Mouse (Mus musculus): ENCODE measurements around the gene Med17. TPM values are rescaled to one million over a fixed set of nuclear protein-coding genes. Genes with fewer than 3 reads are reported as not detected.

Gene Med17
- polyA plus RNA-seq, 1 experiment, result 25.8 TPM

GRCm38 (mm10) chr9:15261980-15262379, 17.8 kb downstream of the Med17 start:
- Histone ChIP-seq H3K4me1 (ENCODE audit: control insufficient read depth, insufficient read depth, insufficient read length, low read length) (no peaks in the 10 kb centered on the region), H3K27ac (replicated peaks; ENCODE audit: low read depth, low read length) (no peak overlapping the region), H3K4me3 (ENCODE audit: insufficient read depth, low read depth, low read length) (no peak overlapping the region)

GRCm38 (mm10) chr9:15256214-15256613, 23.5 kb downstream of the Med17 start:
- Histone ChIP-seq H3K4me1 (ENCODE audit: control insufficient read depth, insufficient read depth, insufficient read length, low read length) (no peaks in the 10 kb centered on the region), H3K4me3 (ENCODE audit: insufficient read depth, low read depth, low read length) (no peak overlapping the region), H3K27ac (replicated peaks; ENCODE audit: low read depth, low read length) (no peak overlapping the region)

DNA sequence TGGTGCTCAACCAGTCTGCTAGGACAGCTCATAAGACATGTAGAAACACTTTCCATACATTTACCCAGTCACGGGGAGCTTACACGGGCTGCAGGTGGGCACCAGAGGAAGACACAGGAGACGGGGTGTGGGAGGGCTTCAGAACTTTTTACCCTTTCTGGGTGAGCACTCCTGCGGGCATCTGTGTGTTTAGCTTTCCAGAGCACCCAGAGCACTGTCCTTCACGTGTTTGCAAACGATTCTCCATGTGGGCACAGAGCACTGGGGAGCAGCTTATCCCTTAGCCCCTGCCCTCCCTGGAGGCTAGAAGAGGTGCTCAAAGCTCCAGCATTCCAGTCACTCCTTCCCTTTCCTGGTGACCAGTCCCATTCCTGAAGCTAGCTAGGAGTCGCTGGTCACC, 25.2 kb downstream of the Med17 start:
- Histone ChIP-seq H3K4me1 (ENCODE audit: control insufficient read depth, insufficient read depth, insufficient read length, low read length) (no peaks in the 10 kb centered on the region), H3K4me3 (ENCODE audit: insufficient read depth, low read depth, low read length) (no peak overlapping the region), H3K27ac (replicated peaks; ENCODE audit: low read depth, low read length) (no peak overlapping the region)

- no peak overlapping the region for H3K27ac ChIP-seq (replicated peaks; ENCODE audit: low read depth, low read length)
- H3K4me3 ChIP-seq (ENCODE audit: insufficient read depth, low read depth, low read length), result no peak overlapping the region
These were observed 27.5 kb downstream of the Med17 start for GRCm38 (mm10) chr9:15252196-15252595.

DNA sequence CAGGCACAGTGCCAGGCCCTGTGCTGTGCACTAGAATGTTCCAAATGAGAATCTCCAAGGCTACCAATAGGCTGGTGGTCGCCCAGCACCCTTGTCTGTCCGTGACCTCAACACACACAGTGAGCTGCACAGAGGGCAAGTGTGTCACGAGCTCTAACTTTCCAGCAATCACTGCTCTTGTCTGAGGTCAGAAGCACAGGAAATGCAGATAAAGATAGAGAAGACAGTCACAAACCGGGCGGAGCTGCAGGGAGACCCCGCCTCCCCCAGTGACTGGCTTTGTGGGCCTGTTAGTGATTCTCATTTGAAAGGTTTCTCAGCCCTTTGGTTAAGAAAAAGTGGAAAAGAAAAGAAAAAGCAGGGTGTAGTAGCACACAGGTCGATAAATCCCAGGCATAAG, 29.4 kb downstream of the Med17 start:
- no peak overlapping the region for H3K4me3 ChIP-seq (ENCODE audit: insufficient read depth, low read depth, low read length)
- no peak overlapping the region for H3K27ac ChIP-seq (replicated peaks; ENCODE audit: low read depth, low read length)
- H3K4me1 ChIP-seq (ENCODE audit: control insufficient read depth, insufficient read depth, insufficient read length, low read length), result no peaks in the 10 kb centered on the region

More at GRCm38 (mm10) chr9:15252196-15252595, 27.5 kb downstream of the Med17 start:
- no peaks in the 10 kb centered on the region for H3K4me1 ChIP-seq (ENCODE audit: control insufficient read depth, insufficient read depth, insufficient read length, low read length)

DNA sequence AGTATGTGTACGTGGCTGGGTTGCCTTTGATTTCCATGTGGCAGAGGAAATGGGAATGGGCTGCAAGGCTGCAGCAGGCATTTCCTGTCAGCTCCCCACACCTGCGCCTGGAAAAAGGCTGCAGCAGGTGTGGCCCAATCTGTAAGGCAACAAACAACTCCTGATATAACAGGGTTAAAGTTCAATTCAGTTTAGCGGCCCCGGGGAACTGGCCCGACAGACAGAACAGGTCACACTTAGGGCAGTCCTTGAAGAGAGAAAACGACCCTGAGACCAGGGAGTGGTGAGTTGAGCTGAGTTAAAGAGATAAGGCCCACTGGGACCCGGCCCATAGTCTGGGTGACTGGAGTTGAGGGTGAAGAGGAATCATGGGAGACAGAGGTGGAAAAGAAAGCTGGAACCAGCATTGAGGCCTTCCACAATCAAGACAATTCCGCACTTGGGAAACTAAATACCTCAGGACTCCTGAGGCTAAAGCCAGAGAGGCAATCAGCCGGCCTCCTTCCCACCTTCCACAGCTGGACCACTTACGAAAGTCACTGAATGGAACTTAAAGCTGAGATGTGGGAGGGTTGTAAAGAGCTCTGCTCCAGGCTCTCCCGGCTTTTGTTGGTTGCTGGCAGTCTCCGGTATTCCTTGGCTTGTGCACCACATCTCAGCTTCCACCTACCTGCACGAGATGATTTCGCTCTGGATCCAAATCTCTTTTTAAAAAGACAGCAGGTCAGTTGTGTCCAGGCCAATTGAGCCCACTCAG, 34.2 kb downstream of the Med17 start:
- no peaks in the 10 kb centered on the region for H3K4me1 ChIP-seq (ENCODE audit: control insufficient read depth, insufficient read depth, insufficient read length, low read length)
- no peak overlapping the region for H3K4me3 ChIP-seq (ENCODE audit: insufficient read depth, low read depth, low read length)
- no peak overlapping the region for H3K27ac ChIP-seq (replicated peaks; ENCODE audit: low read depth, low read length)

- H3K4me1 ChIP-seq (ENCODE audit: control insufficient read depth, insufficient read depth, insufficient read length, low read length), result no peaks in the 10 kb centered on the region
- H3K27ac ChIP-seq (replicated peaks; ENCODE audit: low read depth, low read length), result no peak overlapping the region
- no peak overlapping the region for H3K4me3 ChIP-seq (ENCODE audit: insufficient read depth, low read depth, low read length)
These were observed 37.6 kb downstream of the Med17 start for GRCm38 (mm10) chr9:15242130-15242529.

DNA sequence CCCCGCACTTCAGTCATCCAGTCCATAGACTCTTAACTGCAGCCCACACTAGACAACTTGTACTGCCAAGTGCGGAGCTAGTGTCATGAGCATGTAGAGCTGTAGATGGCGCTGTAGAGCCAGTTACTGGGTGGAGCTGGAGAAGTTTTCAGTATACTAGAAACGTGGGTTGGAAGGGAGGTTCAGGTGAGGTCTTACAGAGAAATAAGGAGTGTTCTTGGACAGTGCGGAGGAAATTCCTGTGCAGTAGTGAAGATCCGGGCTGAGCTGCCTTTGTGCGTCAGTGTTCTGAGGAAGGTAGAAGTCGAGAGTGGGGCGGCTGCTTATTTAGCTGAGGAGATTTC, 38.2 kb downstream of the Med17 start:
- Histone ChIP-seq H3K27ac (replicated peaks; ENCODE audit: low read depth, low read length) (no peak overlapping the region), H3K4me1 (ENCODE audit: control insufficient read depth, insufficient read depth, insufficient read length, low read length) (no peaks in the 10 kb centered on the region)

GRCm38 (mm10) chr9:15240863-15241595, 38.7 kb downstream of the Med17 start:
- H3K4me1 ChIP-seq (ENCODE audit: control insufficient read depth, insufficient read depth, insufficient read length, low read length), result no peaks in the 10 kb centered on the region
- H3K4me3 ChIP-seq (ENCODE audit: insufficient read depth, low read depth, low read length), result no peak overlapping the region
- H3K27ac ChIP-seq (replicated peaks; ENCODE audit: low read depth, low read length), result no peak overlapping the region

More for the DNA sequence above, 38.2 kb downstream of the Med17 start:
- H3K4me3 ChIP-seq (ENCODE audit: insufficient read depth, low read depth, low read length), result no peak overlapping the region

DNA sequence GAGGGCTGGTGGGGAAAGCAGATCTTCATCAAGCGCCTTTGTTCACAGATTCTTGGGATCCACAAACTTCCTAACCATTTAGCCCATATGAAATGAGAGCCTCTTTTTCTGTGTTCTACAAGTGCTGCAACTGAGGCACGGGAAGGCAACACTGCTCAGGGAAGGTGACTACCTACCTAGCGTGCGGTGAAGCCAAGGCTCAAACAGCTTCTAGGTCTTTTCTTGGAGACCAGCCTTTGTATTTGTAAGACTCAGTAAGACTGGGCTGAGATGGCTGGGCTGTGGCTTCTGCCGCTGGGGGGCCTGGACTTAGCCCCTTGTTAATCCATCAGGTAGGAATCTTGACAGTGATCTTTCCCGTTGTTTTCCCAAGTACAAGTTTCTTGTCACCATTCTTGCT, 39.7 kb downstream of the Med17 start:
- no peaks in the 10 kb centered on the region for H3K4me1 ChIP-seq (ENCODE audit: control insufficient read depth, insufficient read depth, insufficient read length, low read length)
- H3K27ac ChIP-seq (replicated peaks; ENCODE audit: low read depth, low read length), result no peak overlapping the region
- H3K4me3 ChIP-seq (ENCODE audit: insufficient read depth, low read depth, low read length), result no peak overlapping the region

DNA sequence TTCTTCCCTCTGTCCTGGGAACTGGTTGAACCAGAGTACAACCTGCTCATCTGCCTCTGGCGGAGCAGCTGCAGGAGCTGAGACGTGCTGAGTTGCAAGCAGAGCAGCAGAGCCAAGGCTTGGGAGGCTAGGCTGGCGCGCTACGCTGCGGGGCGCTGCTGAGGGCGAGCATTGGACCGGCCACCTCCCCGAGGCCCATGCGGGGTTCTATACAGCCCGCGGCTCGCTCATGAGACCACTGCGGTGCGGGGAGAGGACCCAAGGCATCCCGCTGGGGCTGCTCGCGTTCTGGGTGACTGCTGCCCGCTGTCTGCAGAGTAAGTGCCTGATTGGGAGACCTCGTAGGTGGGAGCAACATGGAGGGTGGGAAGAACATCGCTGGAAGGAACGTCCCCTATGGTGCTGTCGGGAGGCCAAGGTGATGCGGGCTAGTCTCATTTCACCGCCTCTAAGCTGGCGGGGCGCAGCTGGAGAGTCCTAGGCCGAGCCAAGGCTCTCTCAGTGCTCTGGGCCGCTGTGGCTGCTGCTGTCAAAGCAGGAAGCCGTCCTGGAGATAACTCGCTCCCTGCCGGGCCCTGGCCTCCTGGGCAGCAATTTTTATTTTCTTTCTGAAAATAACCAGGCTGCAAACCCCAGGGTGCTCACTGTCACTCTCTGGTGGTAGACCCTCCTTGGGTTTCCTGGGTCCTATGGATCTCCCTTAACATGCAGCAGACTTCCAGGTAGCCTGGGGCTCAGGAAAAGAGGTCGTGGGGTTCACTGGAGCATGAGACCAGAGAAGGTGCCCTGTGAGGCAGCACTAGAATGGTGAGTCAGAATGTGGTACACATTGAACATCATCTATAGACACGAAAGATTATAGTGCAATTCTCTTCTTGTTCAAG, 40.4 kb downstream of the Med17 start, which contains the start of gene Vstm5:
Gene Vstm5, plus strand, starts transcription at position 4 of the 884 bp plus-strand sequence.
- peak within 1 kb of the TSS; percentile 25 for H3K4me3 ChIP-seq (ENCODE audit: insufficient read depth, low read depth, low read length)
- H3K4me1 ChIP-seq (ENCODE audit: control insufficient read depth, insufficient read depth, insufficient read length, low read length), result no peaks in the 10 kb centered on the region
- H3K27ac ChIP-seq (replicated peaks; ENCODE audit: low read depth, low read length), result no peak within 1 kb of the TSS

GRCm38 (mm10) chr9:15238297-15238990, 41.3 kb downstream of the Med17 start:
- Histone ChIP-seq H3K27ac (replicated peaks; ENCODE audit: low read depth, low read length) (no peak overlapping the region), H3K4me1 (ENCODE audit: control insufficient read depth, insufficient read depth, insufficient read length, low read length) (no peaks in the 10 kb centered on the region), H3K4me3 (ENCODE audit: insufficient read depth, low read depth, low read length) (no peak overlapping the region)

DNA sequence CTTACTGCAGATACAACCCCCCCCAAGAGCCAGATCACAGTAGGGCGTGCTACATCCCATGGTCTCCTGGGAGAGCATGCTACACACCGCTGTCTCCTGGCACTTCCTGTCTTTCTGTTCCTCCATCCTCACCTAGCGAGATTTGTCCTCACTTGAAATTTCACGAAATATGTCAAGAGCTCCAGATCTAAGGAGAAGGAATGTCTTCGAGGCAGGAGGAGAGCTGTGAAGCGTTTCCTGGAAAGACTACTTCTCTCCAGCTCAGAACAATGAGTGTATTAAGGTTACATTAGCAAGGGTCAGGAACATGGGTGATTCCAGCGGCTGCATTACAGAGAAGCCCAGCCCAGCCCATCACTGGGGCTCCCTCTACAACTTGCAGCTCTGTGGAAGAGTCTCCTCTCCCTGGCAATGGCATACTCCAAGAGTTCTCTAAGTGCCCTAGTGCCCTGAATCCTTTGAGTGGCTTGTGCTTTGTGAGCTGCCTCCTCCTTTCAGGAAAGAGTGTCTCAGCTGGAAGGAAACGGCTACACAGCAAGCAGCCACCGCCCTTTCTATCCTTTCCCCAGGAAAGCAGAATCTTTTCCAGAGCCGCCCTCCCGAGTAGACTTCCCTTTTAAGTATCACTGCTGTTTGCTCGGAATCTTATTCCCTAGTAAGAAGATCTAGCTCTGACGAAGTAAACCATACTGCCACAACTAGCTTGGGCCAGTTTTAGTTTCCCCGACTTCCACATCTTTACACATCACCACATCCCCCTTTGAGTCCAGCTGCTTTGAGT, 42.0 kb downstream of the Med17 start:
- Histone ChIP-seq H3K27ac (replicated peaks; ENCODE audit: low read depth, low read length) (no peak overlapping the region), H3K4me1 (ENCODE audit: control insufficient read depth, insufficient read depth, insufficient read length, low read length) (no peaks in the 10 kb centered on the region), H3K4me3 (ENCODE audit: insufficient read depth, low read depth, low read length) (no peak overlapping the region)

- Histone ChIP-seq H3K27ac (replicated peaks; ENCODE audit: low read depth, low read length) (no peak overlapping the region), H3K4me1 (ENCODE audit: control insufficient read depth, insufficient read depth, insufficient read length, low read length) (no peaks in the 10 kb centered on the region), H3K4me3 (ENCODE audit: insufficient read depth, low read depth, low read length) (no peak overlapping the region)
These were observed 43.7 kb downstream of the Med17 start for GRCm38 (mm10) chr9:15235986-15236385.
